Mouse (Mus musculus) CH12.LX (cell line): ENCODE results near the gene Ccdc88c. TPM values are rescaled to one million over a fixed set of nuclear protein-coding genes. Genes with fewer than 3 reads are reported as not detected.

Experiments
- DNase-seq: peaks from one replicate; pipeline ENCODE4 v3.0.0-alpha.2; 2013; ENCODE audit errors: extremely low read depth
- H3K27ac ChIP-seq: 2 replicates; pipeline ENCODE4 v1.5.1; 2012; ENCODE audit warnings: low read depth, mild to moderate bottlenecking, control low read depth, moderate library complexity; ENCODE audit not compliant: insufficient read depth
- H3K27me3 ChIP-seq: replicated peaks from 2 replicates; pipeline ENCODE3; 2012; ENCODE audit warnings: inconsistent platforms
- H3K36me3 ChIP-seq, 2 experiments: replicated peaks in 1 of 2; 2 replicates each; pipeline versions ENCODE3 to v1.6.1; 2012; ENCODE audit warnings: inconsistent platforms in 1 of 2, low read length in 1 of 2, mild to moderate bottlenecking in 1 of 2, mixed read lengths in 1 of 2, moderate library complexity in 1 of 2; ENCODE audit not compliant: control insufficient read depth in 1 of 2, insufficient read depth in 1 of 2
- H3K4me1 ChIP-seq, 2 experiments: 2 replicates each; pipeline ENCODE4 v1.6.1; 2012; ENCODE audit warnings: inconsistent platforms in 1 of 2, moderate library complexity in 1 of 2; ENCODE audit not compliant: insufficient read depth in 2 of 2, control insufficient read depth in 1 of 2
- H3K4me2 ChIP-seq: 2 replicates; pipeline ENCODE4 v1.6.1; 2012; ENCODE audit warnings: low read depth, mild to moderate bottlenecking, control low read depth; ENCODE audit not compliant: poor library complexity, insufficient read depth, severe bottlenecking
- H3K4me3 ChIP-seq, 3 experiments: fragments of 150-350 bp in 1 of 3; sonication (generic) in 1 of 3; replicated peaks in 1 of 3; 2 replicates each; pipeline versions ENCODE3 to v1.5.1; 2011 to 2012; ENCODE audit warnings: low read depth in 2 of 3, low read length in 2 of 3, mild to moderate bottlenecking in 2 of 3, moderate library complexity in 2 of 3, control low read depth in 1 of 3, improper control_type of control experiment in 1 of 3, inconsistent platforms in 1 of 3, mixed read lengths in 1 of 3; ENCODE audit not compliant: poor library complexity in 1 of 3
- H3K79me2 ChIP-seq: replicated peaks from 2 replicates; pipeline ENCODE4 v1.6.1; 2012; ENCODE audit warnings: mild to moderate bottlenecking, moderate library complexity; ENCODE audit not compliant: control insufficient read depth, poor library complexity, insufficient read depth, severe bottlenecking; ENCODE audit errors: extremely low read depth
- H3K9ac ChIP-seq: 2 replicates; pipeline ENCODE4 v1.6.1; 2012; ENCODE audit warnings: low read depth, mild to moderate bottlenecking, control low read depth, moderate library complexity; ENCODE audit not compliant: insufficient read depth
- H3K9me3 ChIP-seq: replicated peaks from 2 replicates; pipeline ENCODE3; 2012; ENCODE audit warnings: low read length, inconsistent platforms, mixed read lengths
- BHLHE40 ChIP-seq: IDR thresholded peaks from 2 replicates; pipeline ENCODE4 v1.6.1; 2011; ENCODE audit warnings: mild to moderate bottlenecking, low read depth, low read length, improper control_type of control experiment
- CHD1 ChIP-seq: IDR thresholded peaks from 2 replicates; pipeline ENCODE4 v1.6.1; 2012; ENCODE audit warnings: low read depth, low read length, improper control_type of control experiment, inconsistent platforms
- CHD2 ChIP-seq: IDR thresholded peaks from 2 replicates; pipeline ENCODE4 v1.6.1; 2011; ENCODE audit warnings: low read length, improper control_type of control experiment
- CTCF ChIP-seq, 2 experiments: IDR thresholded peaks in 1 of 2; conservative IDR thresholded peaks in 1 of 2; 2 replicates each; pipeline ENCODE4 v1.5.1; 2011 to 2012; ENCODE audit warnings: low read depth in 2 of 2, low read length in 2 of 2, improper control_type of control experiment in 1 of 2, inconsistent platforms in 1 of 2, mild to moderate bottlenecking in 1 of 2, moderate library complexity in 1 of 2
- E2F4 ChIP-seq: IDR thresholded peaks from 2 replicates; pipeline ENCODE4 v1.6.1; 2011; ENCODE audit warnings: low read depth, low read length, improper control_type of control experiment; ENCODE audit not compliant: insufficient replicate concordance
- ELF1 ChIP-seq: IDR thresholded peaks from 2 replicates; pipeline ENCODE4 v1.6.1; 2014; ENCODE audit warnings: low read depth, mild to moderate bottlenecking, inconsistent platforms, low read length, improper control_type of control experiment
- EP300 ChIP-seq: IDR thresholded peaks from 2 replicates; pipeline ENCODE4 v1.6.1; 2011; ENCODE audit warnings: low read length, improper control_type of control experiment
- ETS1 ChIP-seq: conservative IDR thresholded peaks from 2 replicates; pipeline ENCODE4 v1.6.1; 2012; ENCODE audit warnings: low read depth, mild to moderate bottlenecking, inconsistent platforms, low read length, improper control_type of control experiment, moderate library complexity
- GABPA ChIP-seq: IDR thresholded peaks from 2 replicates; pipeline ENCODE4 v1.6.1; 2012; ENCODE audit warnings: low read depth, low read length, improper control_type of control experiment, inconsistent platforms; ENCODE audit not compliant: insufficient replicate concordance
- HCFC1 ChIP-seq: IDR thresholded peaks from 2 replicates; pipeline ENCODE4 v1.6.1; 2012; ENCODE audit warnings: low read depth, mild to moderate bottlenecking, inconsistent platforms, low read length, improper control_type of control experiment
- IRF4 ChIP-seq: IDR thresholded peaks from 2 replicates; pipeline ENCODE4 v1.6.1; 2014; ENCODE audit warnings: low read depth, mild to moderate bottlenecking, inconsistent platforms, low read length, improper control_type of control experiment
- JUN ChIP-seq: IDR thresholded peaks from 2 replicates; pipeline ENCODE4 v1.6.1; 2011; ENCODE audit warnings: low read depth, mild to moderate bottlenecking, low read length, improper control_type of control experiment, moderate library complexity; ENCODE audit not compliant: insufficient read depth
- JUND ChIP-seq: conservative IDR thresholded peaks from 2 replicates; pipeline ENCODE4 v1.6.1; 2011; ENCODE audit warnings: low read depth, low read length, improper control_type of control experiment
- KAT2A ChIP-seq: IDR thresholded peaks from 2 replicates; pipeline ENCODE4 v1.6.1; 2012; ENCODE audit warnings: low read length, improper control_type of control experiment, inconsistent platforms; ENCODE audit not compliant: insufficient replicate concordance
- MAFK ChIP-seq: IDR thresholded peaks from 2 replicates; pipeline ENCODE4 v1.6.1; 2011; ENCODE audit warnings: low read length, improper control_type of control experiment; ENCODE audit not compliant: insufficient replicate concordance
- MAX ChIP-seq: IDR thresholded peaks from 2 replicates; pipeline ENCODE4 v1.6.1; 2011; ENCODE audit warnings: low read length, improper control_type of control experiment
- MAZ ChIP-seq: IDR thresholded peaks from 2 replicates; pipeline ENCODE4 v1.6.1; 2012; ENCODE audit warnings: low read depth, mild to moderate bottlenecking, inconsistent platforms, low read length, improper control_type of control experiment, moderate library complexity
- MEF2A ChIP-seq: IDR thresholded peaks from 2 replicates; pipeline ENCODE4 v1.6.1; 2014; ENCODE audit warnings: low read depth, mild to moderate bottlenecking, inconsistent platforms, low read length, improper control_type of control experiment, borderline replicate concordance
- MXI1 ChIP-seq: IDR thresholded peaks from 2 replicates; pipeline ENCODE4 v1.6.1; 2011; ENCODE audit warnings: mild to moderate bottlenecking, low read depth, low read length, improper control_type of control experiment
- MYC ChIP-seq: IDR thresholded peaks from 2 replicates; pipeline ENCODE4 v1.6.1; 2011; ENCODE audit warnings: low read depth, mild to moderate bottlenecking, improper control_type of control experiment, low read length
- NELFE ChIP-seq: IDR thresholded peaks from 2 replicates; pipeline ENCODE4 v1.6.1; 2011; ENCODE audit warnings: low read depth, low read length, improper control_type of control experiment
- NRF1 ChIP-seq: IDR thresholded peaks from 2 replicates; pipeline ENCODE4 v1.6.1; 2014; ENCODE audit warnings: low read depth, mild to moderate bottlenecking, inconsistent platforms, low read length, improper control_type of control experiment, moderate library complexity
- PAX5 ChIP-seq: IDR thresholded peaks from 2 replicates; pipeline ENCODE4 v1.6.1; 2012; ENCODE audit warnings: low read length, inconsistent platforms, mixed read lengths
- POLR2A ChIP-seq: IDR thresholded peaks from 2 replicates; pipeline ENCODE4 v1.6.1; 2011; ENCODE audit warnings: low read depth, mild to moderate bottlenecking, improper control_type of control experiment, low read length
- POLR2AphosphoS2 ChIP-seq: IDR thresholded peaks from 2 replicates; pipeline ENCODE4 v1.6.1; 2011; ENCODE audit warnings: low read depth, low read length, improper control_type of control experiment
- RAD21 ChIP-seq: IDR thresholded peaks from 2 replicates; pipeline ENCODE4 v1.6.1; 2011; ENCODE audit warnings: low read depth, mild to moderate bottlenecking, low read length, improper control_type of control experiment, moderate library complexity
- RCOR1 ChIP-seq: conservative IDR thresholded peaks from 2 replicates; pipeline ENCODE4 v1.6.1; 2012; ENCODE audit warnings: low read depth, mild to moderate bottlenecking, inconsistent platforms, low read length, improper control_type of control experiment
- SIN3A ChIP-seq: IDR thresholded peaks from 2 replicates; pipeline ENCODE4 v1.6.1; 2012; ENCODE audit warnings: low read length, improper control_type of control experiment, inconsistent platforms
- SMC3 ChIP-seq: IDR thresholded peaks from 2 replicates; pipeline ENCODE4 v1.6.1; 2011; ENCODE audit warnings: low read depth, low read length, improper control_type of control experiment
- TBP ChIP-seq: conservative IDR thresholded peaks from 2 replicates; pipeline ENCODE4 v1.6.1; 2011; ENCODE audit warnings: low read depth, low read length, improper control_type of control experiment
- TCF12 ChIP-seq: IDR thresholded peaks from 2 replicates; pipeline ENCODE4 v1.6.1; 2014; ENCODE audit warnings: low read depth, mild to moderate bottlenecking, inconsistent platforms, low read length, improper control_type of control experiment
- UBTF ChIP-seq: IDR thresholded peaks from 2 replicates; pipeline ENCODE4 v1.6.1; 2012; ENCODE audit warnings: low read depth, mild to moderate bottlenecking, inconsistent platforms, low read length, improper control_type of control experiment, moderate library complexity
- USF1 ChIP-seq: IDR thresholded peaks from 2 replicates; pipeline ENCODE4 v1.6.1; 2014; ENCODE audit warnings: low read depth, mild to moderate bottlenecking, inconsistent platforms, low read length, improper control_type of control experiment
- USF2 ChIP-seq: conservative IDR thresholded peaks from 2 replicates; pipeline ENCODE4 v1.6.1; 2011; ENCODE audit warnings: low read depth, low read length, improper control_type of control experiment
- ZC3H11A ChIP-seq: IDR thresholded peaks from 2 replicates; pipeline ENCODE4 v1.6.1; 2012; ENCODE audit warnings: low read depth, mild to moderate bottlenecking, inconsistent platforms, low read length, improper control_type of control experiment
- ZKSCAN1 ChIP-seq: IDR thresholded peaks from 2 replicates; pipeline ENCODE4 v1.6.1; 2012; ENCODE audit warnings: low read depth, inconsistent platforms, low read length, improper control_type of control experiment, borderline replicate concordance
- ZMIZ1 ChIP-seq: IDR thresholded peaks from 2 replicates; pipeline ENCODE4 v1.6.1; 2012; ENCODE audit warnings: low read depth, mild to moderate bottlenecking, inconsistent platforms, low read length, improper control_type of control experiment
- ZNF384 ChIP-seq: IDR thresholded peaks from 2 replicates; pipeline ENCODE4 v1.6.1; 2012; ENCODE audit warnings: low read depth, low read length, improper control_type of control experiment, inconsistent platforms
- dilution Hi-C: fragments of 300-500 bp; cut with MboI; formaldehyde crosslinking; loops from 2 replicates; pipeline ENCODE4 v1.14.3; 2020; ENCODE audit warnings: low sequenced_read_pairs; ENCODE audit not compliant: extremely low pct_unique_long_range_greater_than_20kb, extremely low pct_ligation_motif_present
- in situ Hi-C: fragments of 300-500 bp; cut with MboI; formaldehyde crosslinking; loops from 3 replicates; pipeline ENCODE4 v1.14.3; 2019; ENCODE audit warnings: low sequenced_read_pairs, low pct_ligation_motif_present, low pct_unique_long_range_greater_than_20kb, mixed read lengths
- polyA plus RNA-seq: library from polyadenylated mRNA; unstranded; fragments of >175 nt; gene quantifications from 2 replicates; pipeline ENCODE4 v1.2.1, GENCODE M21; 2012; ENCODE audit warnings: low read depth; ENCODE audit not compliant: insufficient read length
- total RNA-seq, 2 experiments: library from RNA; depleted of rRNA; stranded (reverse); fragments of 300-350 nt in 1 of 2; fragments of >200 nt in 1 of 2; gene quantifications; 2 replicates each; pipeline ENCODE4 v1.2.3; 2012 to 2014

The Ccdc88c gene
- total and polyA plus RNA-seq, 3 experiments, result 20.3 to 32.7 (median 24.9) TPM

DNA sequence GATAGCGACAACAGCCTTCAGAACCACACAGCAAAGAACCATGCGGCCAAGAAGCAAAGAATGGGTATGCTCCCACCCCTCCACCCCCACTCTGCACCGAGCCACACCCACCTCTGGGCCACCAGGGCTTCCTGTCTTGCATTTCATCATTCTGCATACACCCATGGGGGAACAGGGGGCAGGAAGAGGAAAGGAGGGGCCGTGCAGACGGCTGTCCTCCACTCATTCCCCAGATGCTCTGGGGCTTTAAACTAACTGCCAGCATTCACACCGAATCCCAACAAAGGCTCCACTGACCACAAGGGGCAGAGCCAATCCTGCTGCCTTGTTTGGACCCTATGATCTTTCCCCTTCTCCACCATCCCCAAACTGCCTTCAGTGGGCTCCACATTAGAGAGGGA is 10.9 kb downstream of the Ccdc88c start:
- peaks cover 28 to 78% of the 10 kb centered on the region in 2 experiments for H3K4me1 ChIP-seq
- peak; percentile 85 for DNase-seq
- TF ChIP-seq SIN3A, result peak; percentile 38; the same call in 1 of the 2 replicates
- TF ChIP-seq NELFE, result peak; percentile 64; the same call in 1 of the 2 replicates
- no peak for TF ChIP-seq CTCF (conservative IDR thresholded peaks at IDR 0.05 in 1 of 2, IDR thresholded peaks at IDR 0.05 in 1 of 2; ENCODE audit: low read depth in 2 of 2, low read length in 2 of 2)
- no peak for TF ChIP-seq RCOR1
- no peak; the same call in 1 of the 2 replicates for TF ChIP-seq ETS1
- no peak for TF ChIP-seq ZMIZ1
- no peak for TF ChIP-seq JUND
- peak; percentile 72; the same call in 1 of the 2 replicates for TF ChIP-seq MXI1
- TF ChIP-seq MAFK, result no peak
- TF ChIP-seq KAT2A, result no peak
- TF ChIP-seq GABPA, result no peak
- peak; percentile 56; the same call in 1 of the 2 replicates for TF ChIP-seq POLR2A
- peak; percentile 82 for TF ChIP-seq ELF1
- no peak for TF ChIP-seq SMC3
- TF ChIP-seq TCF12, result peak; percentile 64; the same call in 1 of the 2 replicates
- no peak for TF ChIP-seq PAX5
- no peak for TF ChIP-seq UBTF
- peak; percentile 33 for TF ChIP-seq HCFC1
- TF ChIP-seq CHD1, result no peak
- peak; percentile 55; the same call in 1 of the 2 replicates for TF ChIP-seq MAX
- no peak for TF ChIP-seq MEF2A
- no peak for TF ChIP-seq RAD21
- TF ChIP-seq MYC, result peak; percentile 60; the same call in 1 of the 2 replicates
- no peak for TF ChIP-seq ZKSCAN1
- no peak for TF ChIP-seq E2F4
- no peak; the same call in 1 of the 2 replicates for TF ChIP-seq TBP
- no peak for TF ChIP-seq JUN
- TF ChIP-seq CHD2, result no peak
- TF ChIP-seq BHLHE40, result no peak
- TF ChIP-seq USF1, result no peak
- no peak for TF ChIP-seq NRF1
- no peak for TF ChIP-seq ZNF384
- TF ChIP-seq ZC3H11A, result no peak
- TF ChIP-seq POLR2AphosphoS2, result 0 out of 2 replicates have a peak, but pooled peaks have one; percentile 36
- no peak for TF ChIP-seq USF2
- no peak for TF ChIP-seq EP300
- TF ChIP-seq MAZ, result peak; percentile 90
- peak; percentile 43 for TF ChIP-seq IRF4
- peaks cover 26 to 47% of the 10 kb centered on the region in 2 experiments for H3K36me3 ChIP-seq
- peaks cover 70% of the 10 kb centered on the region for H3K79me2 ChIP-seq
- peak overlapping the region; percentile 76 for H3K27ac ChIP-seq
- peak overlapping the region; percentile 41 for H3K4me2 ChIP-seq
- H3K4me3 ChIP-seq, result peak overlapping the region; percentile 8 to 43 (median 9)
- no peaks in the 10 kb centered on the region for H3K27me3 ChIP-seq
- H3K9me3 ChIP-seq, result no peaks in the 10 kb centered on the region
- in situ Hi-C loops (no loop called here), dilution Hi-C loops (no loop called here)
- H3K9ac ChIP-seq, result peak overlapping the region; percentile 21; the same call in 1 of the 2 replicates
